Comparison of ENCODE assay signal across 25 mouse cellular contexts in genomic region chr10:57160546-57160945, GRCm38 (mm10).
DNase-seq lines count a peak whose midpoint lies in the region; ATAC-seq and TF ChIP-seq lines count a peak whose summit lies in the region.
"Had no signal": no experiment of that assay in that cellular context is flagged by ENCODE, and none has a peak within 500 bp of the region (broad histone marks: within the 10 kb centered on the region; RNA-seq: fewer than 3 reads in every experiment).

No protein-coding gene starts in this region.

- no peaks in the 10 kb centered on the region for H3K4me1 ChIP-seq in midbrain, embryonic 11.5 days (ENCODE audit: control insufficient read depth, insufficient read depth, low read length)
- no peaks in the 10 kb centered on the region for H3K4me1 ChIP-seq in midbrain, embryonic 15.5 days

- H3K27me3 ChIP-seq in midbrain, embryonic 11.5 days (ENCODE audit: control insufficient read depth, insufficient read depth, low read length): no peaks in the 10 kb centered on the region
- no peaks in the 10 kb centered on the region for H3K27me3 ChIP-seq in midbrain, embryonic 15.5 days (replicated peaks)
- H3K27me3 ChIP-seq in C2C12 (ENCODE audit: control insufficient read depth, insufficient read depth, insufficient read length): no peaks in the 10 kb centered on the region
- H3K27me3 ChIP-seq: CH12.LX, Patski had no signal

- no peak overlapping the region for H3K27ac ChIP-seq in midbrain, embryonic 11.5 days (ENCODE audit: low read depth, low read length)
- no peak overlapping the region for H3K27ac ChIP-seq in midbrain, embryonic 15.5 days

- H3K79me2 ChIP-seq in C2C12 (ENCODE audit: control insufficient read depth, insufficient read depth): no peaks in the 10 kb centered on the region

- no peak for TF ChIP-seq CTCF in C2C12 (IDR thresholded peaks at IDR 0.05; ENCODE audit: control insufficient read depth, insufficient read depth, insufficient read length)

- H3K4me2 ChIP-seq in midbrain, embryonic 11.5 days: no peak overlapping the region
- no peak overlapping the region for H3K4me2 ChIP-seq in midbrain, embryonic 15.5 days

- no peaks in the 10 kb centered on the region for H3K79me3 ChIP-seq in C2C12 (ENCODE audit: low read depth)

- DNase-seq in midbrain, embryonic 11.5 days (ENCODE audit: low spot score, missing footprints): peak; percentile 44
- peak; percentile 84 for DNase-seq in 3T3-L1 (ENCODE audit: low read depth, low spot score)
- DNase-seq in Muller cell, postnatal 12 days (ENCODE audit: inconsistent ontology term): peak; percentile 96
- no peak for DNase-seq in embryo, embryonic 10 days (ENCODE audit: low spot score)
- no peak for DNase-seq in thymus, postnatal 4 days
- no peak for DNase-seq in yolk sac, embryonic 10.5 days (ENCODE audit: low spot score)
- DNase-seq: adrenal gland, adult 2 months; adrenal gland, adult 8-10 months; adrenal gland, postnatal 10 days; adrenal gland, postnatal 14 days; adrenal gland, postnatal 25 days; adrenal gland, postnatal 36 days; B cell, adult 2 months; cerebellum, adult 11 months; cerebellum, adult 11-12 months; cerebellum, adult 18-20 months; cerebellum, adult 2 months; cerebellum, adult 8-10 months had no signal

- no peaks in the 10 kb centered on the region for H3K36me3 ChIP-seq in midbrain, embryonic 11.5 days (ENCODE audit: control insufficient read depth, insufficient read depth, low read length)
- no peaks in the 10 kb centered on the region for H3K36me3 ChIP-seq in midbrain, embryonic 15.5 days (replicated peaks)
- H3K36me3 ChIP-seq in C2C12 (ENCODE audit: control insufficient read depth, insufficient read depth): no peaks in the 10 kb centered on the region
- H3K36me3 ChIP-seq: G1E had no signal

- H3K9me3 ChIP-seq in midbrain, embryonic 11.5 days (ENCODE audit: control insufficient read depth, low read length): no peaks in the 10 kb centered on the region
- no peaks in the 10 kb centered on the region for H3K9me3 ChIP-seq in midbrain, embryonic 15.5 days
- H3K9me3 ChIP-seq: G1E had no signal

- no peak overlapping the region for H3ac ChIP-seq in C2C12 (ENCODE audit: control insufficient read depth, insufficient read length, low read depth)

- H3K4me3 ChIP-seq in midbrain, embryonic 11.5 days (ENCODE audit: low read depth, low read length): no peak overlapping the region
- H3K4me3 ChIP-seq in midbrain, embryonic 15.5 days: no peak overlapping the region
- no peak overlapping the region for H3K4me3 ChIP-seq in C2C12 (ENCODE audit: insufficient read depth, poor library complexity, severe bottlenecking)

- no peak for ATAC-seq in midbrain, embryonic 11.5 days (ENCODE audit: low FRiP score)
- ATAC-seq in midbrain, embryonic 15.5 days (replicated peaks): no peak
- ATAC-seq: activated CD4-positive, CD25-positive, alpha-beta regulatory T cell, adult 4 months; CD4-positive, CD25-positive, alpha-beta regulatory T cell, adult 4 months; Patski had no signal

- H3K9ac ChIP-seq in midbrain, embryonic 11.5 days (ENCODE audit: low read length): no peak overlapping the region
- no peak overlapping the region for H3K9ac ChIP-seq in midbrain, embryonic 15.5 days

TF ChIP-seq in C2C12, 6 proteins besides CTCF, POLR2A, EP300 and RAD21:
- TF ChIP-seq CEBPB (IDR thresholded peaks at IDR 0.05; ENCODE audit: low read depth) (no peak), MYOD1 (IDR thresholded peaks at IDR 0.05; ENCODE audit: control insufficient read depth, insufficient read length, low read depth) (no peak), MYOG (IDR thresholded peaks at IDR 0.05; ENCODE audit: control insufficient read depth, extremely low read depth, insufficient read length) (no peak), FOSL1 (IDR thresholded peaks at IDR 0.05; ENCODE audit: insufficient read depth, low read length, poor library complexity, severe bottlenecking) (peak; percentile 49), USF1 (IDR thresholded peaks at IDR 0.05; ENCODE audit: low read depth) (no peak), MAX (IDR thresholded peaks at IDR 0.05) (no peak)

Comparison
In these comparisons a context has a peak if more than half of its experiments do, and no peak if none do; other contexts are left out.
1. DNase-seq: peak in midbrain, embryonic 11.5 days (single experiment), 3T3-L1 (single experiment) and Muller cell, postnatal 12 days (single experiment); none in embryo, embryonic 10 days (single experiment), thymus, postnatal 4 days (single experiment) and yolk sac, embryonic 10.5 days (single experiment).